Comparison of ENCODE assay signal across 13 mouse cellular contexts in the genomic region with DNA sequence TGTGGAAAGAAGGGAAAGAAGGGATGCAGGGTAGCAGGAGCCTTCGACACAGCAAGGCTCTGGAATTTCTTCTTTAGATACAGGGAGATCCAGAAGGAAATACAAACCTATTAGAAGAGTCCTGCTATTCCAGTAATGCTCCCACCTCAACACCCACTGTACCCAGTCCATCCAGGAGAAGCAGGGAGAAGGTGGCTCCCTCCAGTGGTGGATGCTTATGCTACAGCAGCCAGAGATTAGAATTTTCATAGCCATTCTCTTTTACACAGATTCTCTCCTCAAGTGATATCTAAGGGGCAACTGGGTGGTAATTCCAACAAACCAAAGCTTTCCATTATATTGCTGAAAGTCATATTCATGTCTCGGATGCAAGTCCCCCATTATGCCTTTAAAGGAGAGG.
A peak's percentile ranks its signal among the peaks of the same experiment; 100 is the strongest.
DNase-seq lines count a peak whose midpoint lies in the region; ATAC-seq and TF ChIP-seq lines count a peak whose summit lies in the region.
"Had no signal": no experiment of that assay in that cellular context is flagged by ENCODE, and none has a peak within 500 bp of the region (broad histone marks: within the 10 kb centered on the region; RNA-seq: fewer than 3 reads in every experiment).

No protein-coding gene starts in this region.

- H3K27me3 ChIP-seq in intestine, postnatal 0 days (replicated peaks; ENCODE audit: control insufficient read depth, insufficient read depth, low read length), result no peaks in the 10 kb centered on the region
- H3K27me3 ChIP-seq in intestine, embryonic 15.5 days (replicated peaks), result no peaks in the 10 kb centered on the region
- H3K27me3 ChIP-seq in lung, embryonic 14.5 days (ENCODE audit: insufficient read depth, low read length), result no peaks in the 10 kb centered on the region
- H3K27me3 ChIP-seq in ES-Bruce4 (ENCODE audit: control insufficient read depth, insufficient read depth, low read length, poor library complexity, severe bottlenecking) (no peaks in the 10 kb centered on the region), Patski (no peaks in the 10 kb centered on the region)
- H3K27me3 ChIP-seq: forebrain, embryonic 12.5 days; limb, embryonic 13.5 days had no signal

- in situ Hi-C loops in Patski (cut with MboI; ENCODE audit: low pct_unique_long_range_greater_than_20kb), result no loop called here

- TF ChIP-seq CTCF in intestine, postnatal 0 days (IDR thresholded peaks at IDR 0.05; ENCODE audit: low read depth), result peak; percentile 54
- TF ChIP-seq CTCF in lung, embryonic 14.5 days (IDR thresholded peaks at IDR 0.05; ENCODE audit: low read depth), result peak; percentile 49
- TF ChIP-seq CTCF in ES-Bruce4 (IDR thresholded peaks at IDR 0.05; ENCODE audit: low read depth, low read length) (peak; percentile 66), Patski (IDR thresholded peaks at IDR 0.05) (peak; percentile 26)

- CTCF ChIA-PET in Patski (lab: Charles Lee), result interaction anchor here (2.9 kb wide), 1 partner anchor 711 kb away, joined by 22 read pairs; no protein-coding TSS in a partner anchor

- no peak overlapping the region for H3K27ac ChIP-seq in intestine, postnatal 0 days (ENCODE audit: low read depth, low read length)
- H3K27ac ChIP-seq in intestine, embryonic 15.5 days, result no peak overlapping the region
- no peak overlapping the region for H3K27ac ChIP-seq in lung, embryonic 14.5 days (ENCODE audit: low read depth)
- no peak overlapping the region for H3K27ac ChIP-seq in ES-Bruce4 (ENCODE audit: insufficient read depth, low read length)
- H3K27ac ChIP-seq: forebrain, embryonic 12.5 days; limb, embryonic 13.5 days had no signal

- H3K9ac ChIP-seq in intestine, postnatal 0 days (ENCODE audit: low read depth, low read length), result no peak overlapping the region
- no peak overlapping the region for H3K9ac ChIP-seq in intestine, embryonic 15.5 days
- no peak overlapping the region for H3K9ac ChIP-seq in lung, embryonic 14.5 days
- H3K9ac ChIP-seq in ES-Bruce4 (ENCODE audit: low read depth, poor library complexity, severe bottlenecking), result no peak overlapping the region
- H3K9ac ChIP-seq: forebrain, embryonic 12.5 days; limb, embryonic 13.5 days had no signal

- TF ChIP-seq EP300 in ES-Bruce4 (IDR thresholded peaks at IDR 0.05; ENCODE audit: insufficient read depth, low read depth, low read length), result no peak

- POLR2A ChIA-PET in Patski (lab: Charles Lee), result no interaction called here

- DNase-seq in lung, embryonic 14.5 days, result no peak
- DNase-seq in lung, adult 18-20 months, result no peak
- no peak for DNase-seq in Patski (ENCODE audit: low read depth, low spot score)
- no peak for DNase-seq in retina, embryonic 14.5 days (ENCODE audit: low spot score)
- DNase-seq: adrenal gland, postnatal 25 days; heart, adult 18-20 months; kidney, postnatal 25 days; retina, postnatal 1 day had no signal

- no peak overlapping the region for H3K4me3 ChIP-seq in intestine, postnatal 0 days (ENCODE audit: low read depth, low read length)
- no peak overlapping the region for H3K4me3 ChIP-seq in intestine, embryonic 15.5 days (replicated peaks)
- H3K4me3 ChIP-seq in lung, embryonic 14.5 days (ENCODE audit: low read depth, low read length), result no peak overlapping the region
- H3K4me3 ChIP-seq in ES-Bruce4 (ENCODE audit: low read depth, low read length), result no peak overlapping the region
- H3K4me3 ChIP-seq: forebrain, embryonic 12.5 days; limb, embryonic 13.5 days had no signal

- no peak overlapping the region for H3K4me2 ChIP-seq in intestine, postnatal 0 days (replicated peaks; ENCODE audit: low read depth)
- no peak overlapping the region for H3K4me2 ChIP-seq in intestine, embryonic 15.5 days (replicated peaks)
- no peak overlapping the region for H3K4me2 ChIP-seq in lung, embryonic 14.5 days
- H3K4me2 ChIP-seq: forebrain, embryonic 12.5 days; limb, embryonic 13.5 days had no signal

- 97% methylated on average over 2 of the region's 2 CpGs for WGBS in intestine, postnatal 0 days
- 87% methylated on average over 2 of the region's 2 CpGs for WGBS in intestine, embryonic 15.5 days
- WGBS in lung, embryonic 14.5 days, result 86% methylated on average over 2 of the region's 2 CpGs

- no peaks in the 10 kb centered on the region for H3K36me3 ChIP-seq in intestine, postnatal 0 days (ENCODE audit: control insufficient read depth, insufficient read depth)
- H3K36me3 ChIP-seq in intestine, embryonic 15.5 days, result no peaks in the 10 kb centered on the region
- H3K36me3 ChIP-seq in lung, embryonic 14.5 days (ENCODE audit: insufficient read depth), result no peaks in the 10 kb centered on the region
- H3K36me3 ChIP-seq in ES-Bruce4 (ENCODE audit: control insufficient read depth, insufficient read depth, low read length, poor library complexity, severe bottlenecking), result no peaks in the 10 kb centered on the region
- H3K36me3 ChIP-seq: forebrain, embryonic 12.5 days; limb, embryonic 13.5 days had no signal

- H3K4me1 ChIP-seq in intestine, postnatal 0 days (replicated peaks; ENCODE audit: control insufficient read depth, insufficient read depth, low read length), result no peaks in the 10 kb centered on the region
- H3K4me1 ChIP-seq in intestine, embryonic 15.5 days (replicated peaks), result no peaks in the 10 kb centered on the region
- 0 out of 2 replicates have a peak, but pooled peaks cover 7% of the 10 kb centered on the region for H3K4me1 ChIP-seq in lung, embryonic 14.5 days (ENCODE audit: insufficient read depth)
- no peaks in the 10 kb centered on the region for H3K4me1 ChIP-seq in ES-Bruce4 (ENCODE audit: control insufficient read depth, insufficient read depth, low read length)
- H3K4me1 ChIP-seq: forebrain, embryonic 12.5 days had no signal

- no peak for ATAC-seq in intestine, postnatal 0 days
- ATAC-seq in intestine, embryonic 15.5 days, result no peak
- no peak for ATAC-seq in lung, embryonic 14.5 days (ENCODE audit: insufficient read depth)
- no peak for ATAC-seq in Patski

- TF ChIP-seq POLR2A in ES-Bruce4 (IDR thresholded peaks at IDR 0.05; ENCODE audit: insufficient read depth, low read length), result no peak

- no peaks in the 10 kb centered on the region for H3K9me3 ChIP-seq in intestine, postnatal 0 days (ENCODE audit: control insufficient read depth)
- no peaks in the 10 kb centered on the region for H3K9me3 ChIP-seq in intestine, embryonic 15.5 days
- no peaks in the 10 kb centered on the region for H3K9me3 ChIP-seq in lung, embryonic 14.5 days (ENCODE audit: low read depth, low read length)
- no peaks in the 10 kb centered on the region for H3K9me3 ChIP-seq in ES-Bruce4 (replicated peaks; ENCODE audit: control insufficient read depth, insufficient read depth, low read length, poor library complexity, severe bottlenecking)
- H3K9me3 ChIP-seq: forebrain, embryonic 12.5 days; limb, embryonic 13.5 days had no signal
